Mouse (Mus musculus) right cerebral cortex, adult 2 months (tissue): ENCODE results near the gene Gm3238.
A peak's percentile ranks its signal among the peaks of the same experiment; 100 is the strongest.
"Not testable (repeated sequence)": the region's sequence is repeated elsewhere in the genome, so short reads cannot be mapped to it uniquely, and the experiment has no call there.

Experiments used
- DNase-seq, 2 experiments: peaks; one replicate each; pipeline ENCODE4 v3.0.0; 2021 to 2022; ENCODE audit warnings: low spot score in 2 of 2

Gene Gm3238

DNA sequence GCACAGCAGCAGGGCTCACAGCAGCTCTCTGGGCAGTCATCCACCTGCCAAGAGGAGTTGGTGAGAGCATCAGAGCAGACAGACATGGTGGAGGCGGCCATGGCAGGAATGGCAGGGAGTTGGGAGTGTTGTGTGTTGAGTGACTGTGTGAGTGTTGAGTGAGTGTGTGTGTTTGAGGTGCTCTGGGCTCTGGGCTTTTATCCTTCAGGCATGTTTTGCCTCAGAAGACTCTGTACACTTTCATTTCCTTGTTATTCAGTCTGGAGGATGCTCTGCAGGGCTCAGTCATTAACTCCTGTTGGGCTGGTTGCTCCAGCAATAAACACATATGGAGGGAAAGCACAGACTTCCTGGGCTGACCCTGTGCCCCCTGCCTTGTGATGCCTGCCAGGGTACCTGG, at the start of gene Gm3238:
Gene Gm3238 (minus strand): TSS at position 101 of the 400 bp plus-strand sequence.
- DNase-seq: not testable (repeated sequence)

DNA sequence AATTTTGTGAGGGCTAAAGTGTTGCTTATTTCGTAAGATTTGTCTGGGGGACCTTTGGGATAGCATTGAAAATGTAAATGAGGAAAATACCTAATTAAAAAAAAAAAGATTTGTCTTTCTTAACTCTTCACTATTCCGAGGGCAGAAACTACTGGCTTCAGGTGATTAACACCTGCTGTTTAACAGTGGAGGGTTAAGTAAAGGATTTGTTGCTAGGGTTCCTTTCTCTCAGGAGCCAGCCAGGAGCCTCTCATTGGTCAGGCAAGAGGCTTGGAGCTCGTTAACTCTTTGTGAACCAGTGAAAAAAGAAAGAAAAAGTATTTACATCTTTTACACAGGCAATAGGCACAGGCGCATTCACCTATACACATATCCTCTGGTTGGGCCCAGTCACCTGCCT, 48.1 kb upstream of the Gm3238 start:
- no peak for DNase-seq

DNA sequence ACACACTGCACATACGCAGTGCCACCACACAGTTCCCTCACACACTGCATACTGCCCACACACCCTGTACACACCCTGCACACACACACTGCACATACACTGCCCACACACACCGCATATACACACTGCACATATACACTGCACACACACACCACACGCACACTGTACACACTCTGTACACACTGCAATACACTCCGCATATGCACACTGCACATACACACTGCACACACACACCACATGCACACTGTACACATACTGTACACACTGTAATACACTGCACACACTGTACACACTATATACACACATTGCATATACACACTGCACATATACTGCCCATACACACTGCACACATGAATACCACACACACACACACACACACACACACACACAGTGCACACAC, 47.4 kb upstream of the Gm3238 start:
- no peak for DNase-seq

DNA sequence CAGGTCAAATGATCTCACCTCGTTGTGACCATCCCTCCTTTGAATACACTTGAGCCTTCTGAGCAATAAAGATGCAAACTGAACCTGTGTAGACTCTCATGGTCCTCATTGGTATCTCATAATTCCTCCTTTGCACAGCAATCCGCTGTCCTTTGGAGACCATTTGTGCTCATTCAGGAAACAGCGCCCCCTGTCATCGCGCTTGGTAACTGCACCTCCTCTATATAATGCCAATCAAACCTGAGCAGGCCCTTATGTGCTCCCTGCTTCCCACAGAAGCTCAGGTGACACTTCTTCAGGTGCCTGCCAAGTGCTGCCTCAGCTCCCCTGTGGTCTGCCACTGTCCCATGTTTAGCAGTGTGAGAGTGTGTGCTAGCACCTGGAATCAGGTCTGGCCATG, 44.4 kb upstream of the Gm3238 start:
- no peak for DNase-seq

DNA sequence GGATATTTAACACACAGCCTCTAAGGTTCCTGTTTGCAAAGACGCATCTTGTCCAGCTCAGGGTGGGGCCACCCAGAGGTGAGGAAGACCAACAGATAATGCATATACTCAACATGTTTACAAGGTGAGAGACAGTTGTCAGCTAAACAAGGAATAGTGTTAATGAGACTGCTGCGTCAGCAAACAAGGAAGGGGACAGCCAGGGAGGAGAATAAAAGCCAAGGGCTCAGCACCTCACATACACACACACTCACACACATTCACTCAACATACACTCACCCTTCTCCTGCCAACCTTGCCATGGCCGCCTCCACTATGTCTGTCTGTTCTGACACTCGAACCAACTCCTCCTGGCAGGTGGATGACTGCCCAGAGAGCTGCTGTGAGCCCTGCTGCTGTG, 43.3 kb upstream of the Gm3238 start, which contains the start of gene Gm2696:
Gene Gm2696 (plus strand): TSS at position 301 of the 400 bp plus-strand sequence.
- no peak for DNase-seq

DNA sequence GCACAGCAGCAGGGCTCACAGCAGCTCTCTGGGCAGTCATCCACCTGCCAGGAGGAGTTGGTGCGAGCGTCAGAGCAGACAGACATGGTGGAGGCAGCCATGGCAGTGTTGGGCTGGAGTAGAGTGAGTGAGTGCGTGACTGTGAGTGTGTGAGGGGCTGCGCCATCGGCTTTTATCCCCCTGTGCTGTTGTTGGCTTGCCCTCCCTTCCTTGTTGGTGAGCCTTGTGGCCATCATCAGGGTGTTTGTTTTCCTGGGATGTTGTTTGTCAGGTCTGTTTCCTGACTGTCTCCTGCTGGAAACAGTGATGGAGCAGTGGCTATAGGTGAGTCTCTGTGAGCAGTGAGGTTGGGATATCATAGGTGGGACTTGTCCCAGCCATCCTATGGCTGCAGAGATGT, 40.6 kb upstream of the Gm3238 start, which contains the start of gene Gm9507:
Gene Gm9507 (minus strand): TSS at position 101 of the 400 bp plus-strand sequence.
- DNase-seq: no peak

DNA sequence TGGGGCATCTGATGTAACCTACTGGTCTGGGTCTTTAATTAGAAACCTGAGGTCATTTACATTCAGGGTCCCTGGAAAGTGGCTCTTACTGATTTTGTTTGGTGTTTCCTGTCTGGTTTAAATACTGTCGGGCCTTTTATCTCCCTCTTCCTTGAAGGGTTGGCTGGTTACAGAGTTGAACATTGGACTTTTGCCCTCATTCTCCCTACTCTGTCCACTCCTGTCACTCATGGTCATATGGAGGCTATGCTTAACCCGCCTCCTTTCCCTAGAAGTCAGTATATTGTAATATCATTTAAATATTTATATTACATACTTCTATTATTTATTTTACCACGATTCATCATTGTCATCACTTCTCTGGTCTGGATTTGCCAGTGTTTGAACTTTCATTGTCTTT, 33.0 kb upstream of the Gm3238 start:
- no peak for DNase-seq

DNA sequence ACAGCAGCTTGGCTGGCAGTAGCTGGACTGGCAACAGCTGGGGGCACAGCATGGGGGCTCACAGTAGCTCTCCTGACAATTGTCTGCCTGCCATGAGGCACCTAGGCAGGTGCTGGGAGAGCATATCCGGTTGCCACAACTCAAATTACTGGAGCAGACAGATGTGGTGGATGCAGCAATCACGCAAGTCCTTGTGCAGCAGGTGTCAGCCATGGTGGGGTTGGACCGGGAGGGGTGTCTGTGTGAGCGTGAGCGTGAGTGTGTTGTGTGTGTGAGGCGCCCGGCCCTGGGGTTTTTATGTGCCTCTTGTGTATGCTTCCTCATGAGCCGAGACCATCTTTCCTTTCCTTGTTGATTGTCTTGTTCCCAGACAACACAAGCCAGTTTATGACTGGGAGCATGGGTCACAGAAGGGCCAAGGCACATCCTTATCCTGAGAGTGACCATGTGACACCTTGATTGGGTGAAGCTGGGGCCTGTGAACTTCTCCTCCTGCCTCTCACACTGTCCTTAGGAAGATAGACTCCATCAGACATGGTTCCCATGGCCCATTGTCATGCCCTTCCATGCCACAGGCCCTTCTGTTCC, 27.9 kb upstream of the Gm3238 start, which contains the start of gene Gm19668:
Gene Gm19668 (minus strand): TSS at position 213 of the 588 bp plus-strand sequence.
- no peak for DNase-seq

DNA sequence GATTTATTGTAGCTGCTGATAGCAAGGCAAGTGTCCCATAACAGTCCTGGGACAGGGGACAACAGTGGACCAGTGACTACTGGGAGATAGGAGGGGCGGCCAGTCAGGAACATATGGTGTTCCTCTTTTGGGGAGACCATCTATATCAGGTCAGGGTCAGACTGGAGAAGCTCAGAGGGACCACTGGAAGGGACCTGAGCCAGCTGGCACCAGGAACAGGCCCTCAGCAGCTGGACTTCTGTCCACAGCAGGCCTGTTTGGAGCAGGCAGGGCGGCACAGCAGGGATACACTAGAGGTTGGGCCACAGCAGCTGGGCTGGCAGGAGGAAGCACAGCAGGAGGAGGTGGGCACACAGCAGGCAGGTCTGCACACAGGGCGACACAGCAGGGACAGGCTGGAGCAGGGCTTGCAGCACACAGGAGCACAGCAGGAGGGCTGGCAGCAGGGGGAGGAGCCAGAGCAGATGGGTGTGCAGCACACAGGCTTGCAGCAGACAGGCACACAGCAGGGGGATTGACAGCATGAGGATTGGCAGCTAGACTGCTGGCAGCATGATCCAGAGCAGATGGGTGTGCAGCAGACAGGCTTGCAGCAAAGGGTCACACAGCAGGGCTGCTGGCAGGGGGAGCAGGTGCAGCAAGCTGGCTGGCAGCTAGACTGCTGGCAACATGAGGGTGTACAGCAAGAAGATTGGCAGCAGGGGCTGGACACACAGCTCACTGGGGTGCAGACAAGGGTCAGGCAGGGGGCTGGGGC, 27.2 kb upstream of the Gm3238 start:
- DNase-seq: not testable (repeated sequence)

DNA sequence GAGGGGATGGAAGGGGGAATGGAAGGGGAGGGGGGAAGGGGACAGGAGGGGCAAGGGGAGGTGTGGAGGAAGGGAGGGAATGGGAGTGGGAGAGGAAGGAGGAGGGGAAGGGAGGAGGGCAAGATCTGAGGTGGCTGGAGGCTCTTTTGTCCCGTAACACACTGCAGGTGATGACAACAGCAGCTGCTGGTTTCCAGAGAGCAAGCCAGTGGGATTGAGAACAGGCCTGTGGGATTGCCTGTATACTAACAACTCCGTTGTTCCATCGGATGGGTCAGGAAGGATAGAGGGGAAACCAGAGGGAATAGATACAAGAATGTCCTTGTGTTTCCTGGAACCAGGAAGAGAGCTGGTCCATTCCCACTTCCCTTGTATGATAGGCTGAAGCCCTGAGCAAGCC, 26.6 kb upstream of the Gm3238 start:
- DNase-seq: no peak

DNA sequence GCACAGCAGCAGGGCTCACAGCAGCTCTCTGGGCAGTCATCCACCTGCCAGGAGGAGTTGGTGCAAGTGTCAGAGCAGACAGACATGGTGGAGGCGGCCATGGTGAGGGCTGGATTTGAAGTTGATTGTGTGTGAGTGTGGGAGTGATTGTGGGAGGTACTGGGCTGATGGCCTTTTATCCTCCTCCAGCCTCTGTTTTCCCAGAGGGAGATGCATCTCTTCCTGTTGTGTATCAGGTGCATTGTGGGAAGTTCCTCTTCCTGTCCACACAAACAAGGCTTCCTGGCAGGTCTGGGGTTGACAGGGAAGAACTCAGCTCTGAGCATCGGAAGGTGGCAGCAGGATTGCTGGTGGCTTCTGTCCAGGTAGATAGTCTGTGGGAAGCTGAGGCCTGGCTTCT, 23.9 kb upstream of the Gm3238 start, which contains the start of gene Gm9639:
Gene Gm9639 (minus strand): TSS at position 101 of the 400 bp plus-strand sequence.
- no peak for DNase-seq

DNA sequence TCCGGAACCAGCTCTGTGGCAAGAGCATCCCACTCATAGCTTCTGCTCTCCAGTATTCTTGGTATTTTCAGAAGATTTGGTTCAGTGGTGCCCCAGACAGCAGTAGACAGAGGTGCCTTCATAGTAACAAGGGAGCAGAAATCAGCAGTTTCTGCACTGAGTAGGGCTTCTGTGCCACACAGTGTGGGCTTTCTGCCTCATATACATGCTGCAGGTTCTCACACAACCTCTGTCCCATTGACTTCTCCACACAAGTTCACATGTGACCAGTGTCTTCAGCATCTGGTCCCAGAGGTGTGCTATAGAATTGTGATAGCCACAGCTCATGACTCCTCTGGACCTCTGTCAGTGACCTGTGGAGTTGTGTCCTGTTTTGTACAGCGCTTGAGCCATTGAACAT, 17.5 kb upstream of the Gm3238 start:
- no peak for DNase-seq

DNA sequence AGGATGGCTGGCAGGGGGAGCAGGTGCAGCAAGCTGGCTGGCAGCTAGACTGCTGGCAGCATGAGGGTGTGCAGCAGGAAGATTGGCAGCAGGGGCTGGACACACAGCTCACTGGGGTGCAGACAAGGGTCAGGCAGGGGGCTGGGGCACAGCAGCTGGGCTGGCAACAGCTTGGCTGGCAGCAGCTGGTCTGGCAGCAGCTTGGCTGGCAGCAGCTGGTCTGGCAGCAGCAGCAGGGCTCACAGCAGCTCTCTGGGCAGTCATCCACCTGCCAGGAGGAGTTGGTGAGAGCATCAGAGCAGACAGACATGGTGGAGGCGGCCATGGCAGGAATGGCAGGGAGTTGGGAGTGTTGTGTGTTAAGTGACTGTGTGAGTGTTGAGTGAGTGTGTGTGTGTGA, 16.8 kb upstream of the Gm3238 start, which contains the start of gene Gm7137:
Gene Gm7137 (minus strand): TSS at position 325 of the 400 bp plus-strand sequence.
- peak in 1 of 2 experiments; percentile 12 for DNase-seq

DNA sequence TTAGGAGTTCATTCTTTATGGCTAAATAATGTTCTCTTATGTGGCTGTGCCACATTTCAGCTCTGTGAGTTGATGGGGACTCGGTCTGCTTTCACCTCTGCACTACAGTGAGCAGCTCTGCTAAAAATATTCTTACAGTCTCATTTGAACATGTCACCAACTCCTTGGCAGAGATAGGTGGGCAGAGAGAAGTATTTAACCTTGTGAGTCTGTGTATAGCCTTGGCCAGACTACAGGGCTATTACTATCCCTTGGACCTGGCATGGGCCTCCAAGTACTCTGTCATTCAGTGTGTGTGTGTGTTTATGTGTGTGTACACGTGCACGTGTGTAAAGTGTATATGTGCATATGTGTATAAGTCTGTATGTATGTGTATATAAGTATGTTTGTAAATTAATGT, 12.3 kb upstream of the Gm3238 start:
- not testable (repeated sequence) for DNase-seq

DNA sequence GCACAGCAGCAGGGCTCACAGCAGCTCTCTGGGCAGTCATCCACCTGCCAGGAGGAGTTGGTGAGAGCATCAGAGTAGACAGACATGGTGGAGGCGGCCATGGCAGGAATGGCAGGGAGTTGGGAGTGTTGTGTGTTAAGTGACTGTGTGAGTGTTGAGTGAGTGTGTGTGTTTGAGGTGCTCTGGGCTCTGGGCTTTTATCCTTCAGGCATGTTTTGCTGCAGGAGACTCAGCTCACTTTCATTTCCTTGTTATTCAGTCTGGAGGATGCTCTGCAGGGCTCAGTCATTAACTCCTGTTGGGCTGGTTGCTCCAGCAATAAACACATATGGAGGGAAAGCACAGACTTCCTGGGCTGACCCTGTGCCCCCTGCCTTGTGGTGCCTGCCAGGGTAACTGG, 11.3 kb upstream of the Gm3238 start, which contains the start of gene Gm3250:
Gene Gm3250 (minus strand): TSS at position 101 of the 400 bp plus-strand sequence.
- not testable (repeated sequence) for DNase-seq

DNA sequence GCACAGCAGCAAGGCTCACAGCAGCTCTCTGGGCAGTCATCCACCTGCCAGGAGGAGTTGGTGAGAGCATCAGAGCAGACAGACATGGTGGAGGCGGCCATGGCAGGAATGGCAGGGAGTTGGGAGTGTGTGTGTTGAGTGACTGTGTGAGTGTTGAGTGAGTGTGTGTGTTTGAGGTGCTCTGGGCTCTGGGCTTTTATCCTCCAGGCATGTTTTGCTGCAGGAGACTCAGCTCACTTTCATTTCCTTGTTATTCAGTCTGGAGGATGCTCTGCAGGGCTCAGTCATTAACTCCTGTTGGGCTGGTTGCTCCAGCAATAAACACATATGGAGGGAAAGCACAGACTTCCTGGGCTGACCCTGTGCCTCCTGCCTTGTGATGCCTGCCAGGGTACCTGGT, 5.7 kb upstream of the Gm3238 start, which contains the start of gene Gm7138:
Gene Gm7138 (minus strand): TSS at position 101 of the 400 bp plus-strand sequence.
- DNase-seq: not testable (repeated sequence)

DNA sequence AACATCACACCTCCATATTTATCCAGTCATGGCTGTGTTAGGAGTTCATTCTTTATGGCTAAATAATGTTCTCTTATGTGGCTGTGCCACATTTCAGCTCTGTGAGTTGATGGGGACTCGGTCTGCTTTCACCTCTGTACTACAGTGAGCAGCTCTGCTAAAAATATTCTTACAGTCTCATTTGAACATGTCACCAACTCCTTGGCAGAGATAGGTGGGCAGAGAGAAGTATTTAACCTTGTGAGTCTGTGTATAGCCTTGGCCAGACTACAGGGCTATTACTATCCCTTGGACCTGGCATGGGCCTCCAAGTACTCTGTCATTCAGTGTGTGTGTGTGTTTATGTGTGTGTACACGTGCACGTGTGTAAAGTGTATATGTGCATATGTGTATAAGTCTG, 1.0 kb upstream of the Gm3238 start:
- DNase-seq: not testable (repeated sequence)

DNA sequence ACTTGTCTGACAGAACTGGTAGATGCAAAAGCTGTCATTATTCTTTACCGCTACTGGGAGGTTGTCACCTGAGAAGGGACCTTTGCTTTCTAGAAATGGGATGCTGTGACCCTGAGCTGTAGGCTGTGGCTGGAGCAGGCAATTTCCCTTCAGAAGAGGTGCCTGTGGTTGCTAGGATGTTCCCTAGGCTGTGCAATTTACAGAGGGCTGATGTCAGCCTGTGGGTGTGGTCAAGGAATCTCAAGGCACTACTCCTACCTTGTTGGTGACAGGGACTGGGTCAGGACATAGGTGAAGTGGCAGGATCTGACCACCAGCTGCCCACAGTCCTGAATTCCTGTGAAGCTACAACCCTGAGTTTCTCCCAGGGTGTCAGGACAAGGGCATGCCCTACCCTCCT, 1.4 kb downstream of the Gm3238 start:
- DNase-seq: no peak

DNA sequence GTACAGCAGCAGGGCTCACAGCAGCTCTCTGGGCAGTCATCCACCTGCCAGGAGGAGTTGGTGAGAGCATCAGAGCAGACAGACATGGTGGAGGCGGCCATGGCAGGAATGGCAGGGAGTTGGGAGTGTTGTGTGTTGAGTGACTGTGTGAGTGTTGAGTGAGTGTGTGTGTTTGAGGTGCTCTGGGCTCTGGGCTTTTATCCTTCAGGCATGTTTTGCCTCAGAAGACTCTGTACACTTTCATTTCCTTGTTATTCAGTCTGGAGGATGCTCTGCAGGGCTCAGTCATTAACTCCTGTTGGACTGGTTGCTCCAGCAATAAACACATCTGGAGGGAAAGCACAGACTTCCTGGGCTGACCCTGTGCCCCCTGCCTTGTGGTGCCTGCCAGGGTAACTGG, 11.5 kb downstream of the Gm3238 start, which contains the start of gene Gm3233:
Gene Gm3233 (minus strand): TSS at position 101 of the 400 bp plus-strand sequence.
- DNase-seq: not testable (repeated sequence)

DNA sequence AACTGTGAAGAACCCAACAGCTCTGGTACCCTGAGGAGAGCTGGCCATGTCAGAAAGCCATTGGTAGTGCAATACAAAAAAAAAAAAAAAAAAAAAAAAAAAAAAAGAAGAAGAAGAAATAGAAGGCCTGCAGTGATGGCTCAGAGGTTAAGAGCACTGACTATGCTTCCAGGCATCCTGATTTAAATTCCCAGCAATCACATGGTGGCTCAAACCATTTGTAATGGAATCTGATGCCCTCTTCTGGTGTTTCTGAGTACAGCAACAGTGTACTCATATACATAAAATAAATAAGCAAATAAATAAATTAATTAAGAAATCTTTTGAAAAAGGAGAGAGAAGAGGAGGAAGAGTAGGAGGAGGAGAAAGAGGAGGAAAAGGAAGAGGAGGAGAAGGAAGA, 17.7 kb downstream of the Gm3238 start:
- DNase-seq: no peak

DNA sequence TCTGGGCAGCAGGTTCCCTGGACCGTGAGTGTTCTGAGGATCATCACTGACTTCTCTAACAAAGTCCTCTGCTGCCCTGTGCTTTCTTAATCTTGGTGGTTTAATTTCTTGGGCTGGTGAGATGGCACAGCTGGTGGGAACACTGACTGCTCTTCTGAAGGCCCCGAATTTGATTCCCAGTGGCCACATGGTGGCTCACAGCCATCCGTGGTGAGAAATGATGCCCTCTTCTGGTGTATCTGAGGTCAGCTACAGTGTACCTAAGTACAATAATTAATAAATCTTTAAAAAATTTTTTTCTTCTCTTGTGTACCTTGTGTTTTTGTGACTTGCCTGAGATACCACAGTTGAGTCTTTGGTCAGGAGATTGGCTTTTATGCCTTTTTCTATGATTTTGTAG, 18.8 kb downstream of the Gm3238 start:
- not testable (repeated sequence) for DNase-seq

DNA sequence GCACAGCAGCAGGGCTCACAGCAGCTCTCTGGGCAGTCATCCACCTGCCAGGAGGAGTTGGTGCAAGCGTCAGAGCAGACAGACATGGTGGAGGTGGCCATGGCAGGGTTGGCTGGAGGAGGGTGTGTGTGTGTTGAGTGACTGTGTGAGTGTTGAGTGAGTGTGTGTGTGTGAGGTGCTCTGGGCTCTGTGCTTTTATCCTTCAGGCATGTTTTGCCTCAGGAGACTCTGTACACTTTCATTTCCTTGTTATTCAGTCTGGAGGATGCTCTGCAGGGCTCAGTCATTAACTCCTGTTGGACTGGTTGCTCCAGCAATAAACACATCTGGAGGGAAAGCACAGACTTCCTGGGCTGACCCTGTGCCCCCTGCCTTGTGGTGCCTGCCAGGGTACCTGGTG, 19.9 kb downstream of the Gm3238 start, which contains the start of gene Gm9736:
Gene Gm9736 (minus strand): TSS at position 101 of the 400 bp plus-strand sequence.
- not testable (repeated sequence) for DNase-seq
